Mouse (Mus musculus) ovary, postnatal 36 days (tissue): ENCODE measurements at regions not wholly inside any gene's neighbourhood (a gene's known extent, or its start where the extent isn't known, plus 50 kb on each side); places are given as distances from the start of the nearest gene placed in this dataset.

Experiments
- DNase-seq: peaks from one replicate; pipeline ENCODE4 v3.0.0; 2022; ENCODE audit warnings: low spot score, mixed read lengths

DNA sequence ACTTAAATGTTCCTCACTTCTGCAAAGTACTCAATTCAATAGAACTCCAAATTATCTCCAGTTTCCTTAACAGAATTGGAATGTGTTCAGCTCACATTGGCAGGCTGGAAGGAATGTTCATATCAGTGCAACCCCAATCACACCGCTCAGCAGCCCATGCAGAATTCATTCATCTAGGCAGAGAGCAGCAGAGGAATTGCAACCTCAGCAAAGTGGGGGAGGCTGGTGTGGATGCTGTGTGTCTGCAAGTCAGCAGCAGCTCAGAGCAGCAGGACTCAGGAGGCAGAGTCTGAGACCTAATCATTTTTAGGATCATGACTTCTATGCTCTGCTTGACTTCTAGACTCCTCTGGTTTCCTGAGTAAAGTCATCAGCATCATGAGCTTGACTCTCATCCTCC is 100.7 kb upstream of the Chrna7 start:
- DNase-seq, result no peak

DNA sequence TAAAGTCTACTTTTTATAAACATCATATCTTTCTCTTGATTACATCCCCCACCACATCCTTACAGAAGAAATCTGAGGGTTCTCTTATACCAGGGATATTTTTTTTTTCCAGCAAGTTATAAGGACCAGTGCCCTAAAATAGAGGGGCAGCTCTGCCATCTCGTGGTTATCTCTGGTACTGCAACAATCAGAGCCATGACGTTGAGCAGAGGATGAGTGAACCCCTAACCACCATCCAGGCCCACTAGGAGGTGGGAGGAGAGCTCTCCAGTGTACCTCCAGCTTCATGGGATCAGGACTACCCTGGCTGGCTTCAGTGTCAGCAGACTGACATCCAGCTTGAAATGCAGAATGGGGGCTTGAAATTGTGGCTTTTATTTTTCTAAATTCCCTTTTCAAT is 107.2 kb upstream of the Chrna7 start:
- DNase-seq, result peak; percentile 9

DNA sequence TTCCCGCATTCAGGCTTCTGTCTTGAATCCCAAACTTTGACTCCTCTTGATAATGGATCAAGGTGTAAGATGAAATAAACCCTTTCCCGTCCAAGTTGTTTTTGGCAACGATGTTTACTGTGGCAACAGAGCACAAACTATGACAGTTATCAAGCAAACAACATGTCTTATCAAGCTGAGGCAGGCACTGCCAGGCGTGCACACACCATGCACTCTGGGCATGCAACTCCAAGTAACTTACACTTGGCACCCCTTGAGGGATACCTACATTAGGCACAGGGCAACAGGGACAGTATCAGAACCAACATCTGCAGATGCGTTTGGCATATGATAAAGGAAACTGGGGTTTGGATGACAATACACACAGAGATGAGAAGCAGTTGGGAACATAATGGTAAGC is 108.8 kb upstream of the Chrna7 start:
- DNase-seq, result no peak

DNA sequence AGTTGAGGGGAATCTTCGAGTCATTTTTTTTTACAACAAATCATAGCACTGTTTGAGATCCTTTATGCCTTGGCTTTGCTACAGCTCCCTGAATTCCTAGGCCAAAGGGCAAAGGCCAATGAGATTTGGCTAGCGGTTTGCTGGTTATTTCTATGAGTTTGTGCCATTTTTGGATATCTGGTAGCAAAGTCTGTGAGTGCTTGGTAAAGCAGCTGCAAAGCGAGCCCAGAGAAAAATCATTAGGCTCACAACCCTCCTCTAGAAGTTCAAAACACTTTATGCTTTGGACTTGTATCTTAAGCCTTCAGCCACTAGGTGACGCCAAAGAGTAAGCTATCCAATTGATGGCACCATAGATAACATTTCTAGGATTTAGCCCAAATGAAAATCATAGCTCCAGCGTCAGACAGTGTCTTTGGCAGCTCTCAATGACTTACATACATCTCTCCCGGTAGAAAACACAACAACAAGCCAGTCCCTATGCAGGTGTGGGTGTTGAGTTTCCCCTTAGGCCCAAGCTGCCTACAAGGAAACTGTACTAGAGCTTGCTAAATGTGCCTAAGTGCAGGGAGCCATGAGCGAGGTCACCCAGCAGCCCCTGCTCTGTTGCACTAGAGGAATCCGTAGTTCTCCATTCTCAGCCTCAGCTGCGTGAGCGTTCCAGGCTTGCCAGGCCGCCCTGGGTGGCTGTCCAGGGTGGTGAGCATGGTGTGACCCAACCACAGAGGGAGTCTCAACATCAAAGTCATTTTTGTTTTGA is 109.8 kb upstream of the Chrna7 start:
- no peak for DNase-seq

DNA sequence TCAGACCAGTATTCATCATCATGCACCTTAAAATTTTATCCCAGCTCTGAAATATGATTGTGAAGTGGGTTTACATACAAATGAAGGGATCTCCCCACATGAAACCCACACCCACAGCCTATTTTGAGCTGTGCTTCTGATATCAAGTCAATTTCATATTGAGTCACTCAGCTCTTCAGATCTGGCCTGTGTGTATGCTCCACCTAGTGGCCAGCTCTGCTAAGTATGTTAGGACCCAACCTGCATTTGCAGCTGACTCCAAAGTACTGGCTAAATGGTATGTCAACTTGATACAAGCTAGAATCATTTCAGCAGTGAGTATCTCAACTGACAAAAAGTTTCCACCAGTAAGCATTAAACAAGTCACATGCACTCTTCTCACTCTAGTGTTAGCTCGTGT is 109.4 kb upstream of the Otud7a start:
- DNase-seq, result no peak

DNA sequence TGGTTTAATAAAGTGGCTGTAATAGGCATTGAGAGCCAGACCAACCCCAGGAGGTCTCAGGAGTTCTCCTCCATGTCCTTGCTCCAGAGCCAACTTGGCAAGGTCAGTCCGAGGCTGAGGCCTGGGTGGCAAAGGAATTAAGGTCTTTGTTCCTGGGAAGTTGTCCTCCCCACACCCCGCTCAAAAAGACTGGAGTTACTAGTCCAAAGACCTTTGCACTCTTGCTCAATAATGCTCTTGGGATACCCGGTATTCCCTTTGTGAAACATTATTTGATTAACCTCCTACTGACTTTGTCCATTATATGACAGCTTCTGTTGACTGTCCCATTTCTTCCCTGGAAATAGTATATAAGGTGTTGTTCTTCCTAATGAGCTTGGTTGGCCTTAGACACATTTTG is 108.5 kb upstream of the Otud7a start:
- DNase-seq, result no peak

DNA sequence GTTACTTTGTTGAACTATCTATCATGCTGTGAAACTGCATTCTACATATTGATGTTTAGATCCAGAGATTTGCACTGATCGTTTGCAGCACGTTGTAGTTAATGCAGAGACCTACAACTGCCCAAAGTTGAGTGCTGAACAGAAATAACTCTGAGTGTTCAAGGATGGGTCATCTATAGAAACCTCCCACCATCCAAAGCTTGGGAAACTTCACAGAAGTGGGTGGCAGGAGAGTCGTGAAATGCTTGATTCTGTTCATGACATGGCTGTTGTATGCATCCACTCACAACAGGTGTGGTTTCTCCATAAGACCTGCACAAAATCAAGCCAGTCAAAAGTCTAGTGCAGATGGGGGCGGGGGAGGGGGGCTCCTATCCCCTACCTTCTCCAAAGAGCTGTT is 102.8 kb upstream of the Otud7a start:
- DNase-seq, result no peak

DNA sequence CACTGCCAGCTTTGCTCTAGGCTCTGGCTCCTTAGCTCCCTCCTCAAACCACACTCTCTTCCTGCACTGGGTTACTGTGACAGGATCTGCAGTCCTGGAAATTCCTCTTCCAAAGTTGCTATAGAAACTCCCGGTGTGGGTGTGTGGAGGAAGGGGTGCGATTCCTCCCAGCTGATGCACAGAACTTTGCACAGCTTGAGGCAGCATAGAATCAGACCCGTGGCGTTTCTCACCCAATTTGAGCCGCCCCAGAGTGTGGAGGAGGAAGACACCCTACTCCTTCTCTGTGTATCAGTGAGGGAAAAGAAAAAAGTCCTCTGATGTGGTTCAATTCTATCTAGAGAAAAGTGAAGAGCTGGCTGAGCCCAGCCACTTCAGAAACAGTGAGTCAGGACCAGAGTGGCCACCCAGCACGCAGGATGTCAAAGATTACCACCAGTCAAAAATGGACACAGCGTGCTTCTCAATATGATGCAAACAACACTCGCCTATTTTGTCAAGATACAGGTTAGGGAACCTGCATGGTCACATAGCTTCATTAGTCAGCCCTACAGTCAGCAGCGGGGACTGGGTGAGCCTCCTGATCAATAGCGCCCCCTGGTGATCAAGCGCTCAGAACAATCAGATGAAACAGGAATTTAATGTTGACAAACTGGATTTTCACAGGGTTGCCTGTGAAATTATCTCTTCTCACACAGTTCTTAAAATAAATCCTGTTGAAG is 98.7 kb upstream of the Otud7a start:
- peak; percentile 17 for DNase-seq

DNA sequence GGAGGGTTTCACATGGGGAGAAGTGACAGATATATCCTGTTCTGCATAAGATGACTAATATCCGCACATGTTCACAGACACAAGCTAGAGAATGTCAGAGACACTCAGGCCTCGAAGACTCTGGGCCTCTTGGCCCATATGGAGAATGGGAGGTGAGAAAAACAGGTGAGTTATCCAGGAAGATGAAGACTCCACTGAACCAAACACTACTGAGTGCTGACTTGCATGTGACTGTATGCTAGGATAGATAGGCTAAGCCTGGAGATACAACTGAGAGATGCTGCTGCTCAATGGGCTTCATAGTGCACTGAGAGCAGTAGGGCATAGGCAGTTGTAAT is 98.2 kb upstream of the Otud7a start:
- DNase-seq, result no peak
